Mouse (Mus musculus): ENCODE data around the gene Cyb5rl. TPM values are rescaled to one million over a fixed set of nuclear protein-coding genes. Genes with fewer than 3 reads are reported as not detected.

Gene Cyb5rl
- polyA plus RNA-seq, 1 experiment from 2014 or later = 3.6 TPM

DNA sequence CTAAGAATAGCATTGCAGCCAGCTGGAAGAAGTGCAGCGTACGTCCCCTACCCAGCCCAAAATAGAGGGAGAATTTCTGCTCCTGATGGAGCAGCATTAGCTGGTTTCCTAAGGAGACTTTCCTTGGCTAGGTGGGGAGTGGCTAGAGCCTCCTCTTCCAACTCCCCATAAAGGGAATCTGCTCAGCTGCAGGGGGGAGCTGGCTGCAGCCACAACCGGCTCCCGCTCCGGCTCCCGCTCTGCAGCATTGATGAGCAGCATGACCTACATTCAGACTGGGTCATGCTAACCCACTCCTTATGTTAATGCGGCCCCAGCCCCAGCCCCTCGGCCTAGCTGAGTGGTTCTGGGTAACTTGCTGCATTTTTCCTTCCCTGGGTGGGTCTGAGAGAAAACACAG lies 27.5 kb upstream of the Cyb5rl start:
- no peaks in the 10 kb centered on the region for H3K27me3 ChIP-seq
- no peak overlapping the region for H3K4me3 ChIP-seq
- peaks cover 67% of the 10 kb centered on the region for H3K36me3 ChIP-seq
- no peaks in the 10 kb centered on the region; the same call in 1 of the 2 replicates for H3K4me1 ChIP-seq
- H3K9ac ChIP-seq (replicated peaks) = no peak overlapping the region
- WGBS = 60% methylated on average over 8 of the region's 8 CpGs
- no peak overlapping the region for H3K4me2 ChIP-seq (replicated peaks)
- H3K27ac ChIP-seq (replicated peaks) = peak overlapping the region; percentile 14; the same call in 1 of the 2 replicates
- no peaks in the 10 kb centered on the region for H3K9me3 ChIP-seq
- ATAC-seq (replicated peaks) = 0 out of 2 replicates have a peak, but pooled peaks have one; percentile 46

DNA sequence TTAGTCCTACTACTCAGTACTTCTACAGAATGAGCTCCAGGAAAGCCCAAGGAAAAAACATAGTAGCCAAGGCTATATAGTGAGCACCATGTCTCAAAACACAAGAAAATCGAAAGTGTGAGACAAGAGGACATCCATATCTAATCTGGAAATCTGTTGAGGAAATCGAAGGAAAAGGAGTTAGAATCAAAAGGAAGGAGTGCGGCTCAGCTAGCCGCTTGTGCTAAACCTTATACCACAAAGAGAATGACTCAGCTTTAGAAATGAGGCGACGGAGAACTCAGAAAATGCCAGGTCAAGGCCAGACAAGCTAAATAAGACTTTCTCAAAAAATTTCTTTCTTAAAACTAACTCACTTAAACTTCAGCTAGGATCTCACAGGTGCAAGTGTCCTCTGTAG lies 24.5 kb upstream of the Cyb5rl start:
- H3K4me1 ChIP-seq = no peaks in the 10 kb centered on the region; the same call in 1 of the 2 replicates
- H3K9ac ChIP-seq (replicated peaks) = no peak overlapping the region
- H3K27ac ChIP-seq (replicated peaks) = no peak overlapping the region
- 94% methylated on average over 6 of the region's 6 CpGs for WGBS
- no peak overlapping the region for H3K4me2 ChIP-seq (replicated peaks)
- no peaks in the 10 kb centered on the region for H3K27me3 ChIP-seq
- ATAC-seq (replicated peaks) = no peak
- H3K9me3 ChIP-seq = no peaks in the 10 kb centered on the region
- no peak overlapping the region for H3K4me3 ChIP-seq
- H3K36me3 ChIP-seq = peaks cover 72% of the 10 kb centered on the region

DNA sequence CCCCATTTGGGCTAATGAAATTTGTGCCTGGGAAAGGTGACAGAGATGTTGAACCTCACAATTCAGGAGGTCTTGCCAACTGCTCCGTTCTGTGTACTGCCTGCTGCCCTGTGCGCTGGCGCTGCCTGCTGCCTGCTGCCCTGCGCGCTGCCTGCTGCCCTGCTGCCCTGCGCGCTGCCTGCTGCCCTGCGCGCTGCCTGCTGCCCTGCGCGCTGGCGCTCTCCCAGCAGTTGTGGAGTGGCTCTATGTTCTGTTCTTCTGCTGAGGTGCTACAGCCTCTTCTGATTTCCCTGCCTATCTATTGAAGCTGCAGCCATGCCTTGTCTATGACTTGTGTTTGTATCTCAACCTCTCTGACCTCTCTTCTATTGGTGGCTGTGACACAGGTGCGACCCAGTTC lies 21.6 kb upstream of the Cyb5rl start:
- Histone ChIP-seq H3K4me3 (no peak overlapping the region), H3K4me2 (replicated peaks) (no peak overlapping the region), H3K27me3 (no peaks in the 10 kb centered on the region), H3K9me3 (no peaks in the 10 kb centered on the region), H3K4me1 (no peaks in the 10 kb centered on the region), H3K9ac (replicated peaks) (no peak overlapping the region), H3K36me3 (peaks cover 58% of the 10 kb centered on the region), H3K27ac (replicated peaks) (no peak overlapping the region)
- ATAC-seq (replicated peaks) = no peak
- WGBS = 97% methylated on average over 13 of the region's 13 CpGs

DNA sequence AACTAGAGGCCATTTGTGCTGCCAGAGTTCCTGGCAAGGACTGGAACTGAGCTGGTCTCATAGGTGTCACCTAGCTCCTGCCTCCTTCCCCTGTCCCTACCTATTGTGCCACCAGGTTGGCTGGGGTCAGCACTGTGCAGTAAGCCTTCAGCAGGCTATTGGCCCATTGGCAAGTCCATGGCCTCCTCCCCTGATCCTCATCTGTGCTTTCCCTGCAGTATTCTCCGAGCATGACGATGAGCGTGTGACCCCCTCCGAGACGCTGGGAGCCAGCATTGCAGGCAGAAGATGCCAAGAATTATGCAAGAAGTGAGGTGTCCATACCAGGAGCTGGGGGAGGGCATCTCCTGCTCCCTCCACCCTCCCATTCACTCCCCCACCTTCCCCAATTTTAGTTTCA lies 19.0 kb upstream of the Cyb5rl start:
- no peak for ATAC-seq (replicated peaks)
- H3K36me3 ChIP-seq = peaks cover 42% of the 10 kb centered on the region
- no peak overlapping the region for H3K9ac ChIP-seq (replicated peaks)
- H3K4me3 ChIP-seq = no peak overlapping the region
- H3K4me1 ChIP-seq = no peaks in the 10 kb centered on the region
- no peaks in the 10 kb centered on the region for H3K27me3 ChIP-seq
- no peak overlapping the region for H3K27ac ChIP-seq (replicated peaks)
- 81% methylated on average over 5 of the region's 5 CpGs for WGBS
- H3K4me2 ChIP-seq (replicated peaks) = no peak overlapping the region
- H3K9me3 ChIP-seq = no peaks in the 10 kb centered on the region

DNA sequence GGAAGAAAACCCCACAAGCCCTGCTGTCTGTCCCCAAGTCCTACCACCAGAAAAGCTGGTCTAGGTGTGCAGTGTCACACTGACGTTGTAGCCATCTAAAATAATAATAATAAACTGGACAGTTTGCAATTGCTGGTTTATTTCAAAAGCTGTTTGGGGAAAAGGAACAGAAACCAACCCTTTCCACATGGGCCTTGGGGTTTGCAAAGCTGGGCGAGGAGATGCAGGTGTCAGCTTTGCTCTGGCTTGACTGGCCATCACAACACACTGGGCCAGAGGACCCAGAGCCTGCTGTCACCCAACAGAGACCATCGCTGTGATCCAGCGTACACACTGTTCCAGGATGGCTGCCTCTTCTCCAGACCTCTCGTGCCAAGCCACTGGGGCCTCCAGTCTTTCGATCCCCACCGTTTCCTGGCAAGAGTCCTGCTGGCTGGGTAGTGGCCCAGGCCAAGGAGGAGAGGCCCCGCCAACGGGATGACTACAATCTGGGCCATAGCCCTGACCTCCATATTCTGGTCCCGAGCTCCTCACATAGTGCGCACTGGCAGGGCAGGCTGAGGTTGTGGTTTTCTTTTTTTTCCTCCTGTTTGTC lies 18.1 kb upstream of the Cyb5rl start:
- no peak for ATAC-seq (replicated peaks)
- H3K9me3 ChIP-seq = no peaks in the 10 kb centered on the region
- no peak overlapping the region for H3K4me3 ChIP-seq
- H3K4me2 ChIP-seq (replicated peaks) = no peak overlapping the region
- no peak overlapping the region for H3K27ac ChIP-seq (replicated peaks)
- H3K27me3 ChIP-seq = no peaks in the 10 kb centered on the region
- peaks cover 37% of the 10 kb centered on the region for H3K36me3 ChIP-seq
- H3K9ac ChIP-seq (replicated peaks) = no peak overlapping the region
- WGBS = 85% methylated on average over 11 of the region's 11 CpGs
- H3K4me1 ChIP-seq = no peaks in the 10 kb centered on the region

DNA sequence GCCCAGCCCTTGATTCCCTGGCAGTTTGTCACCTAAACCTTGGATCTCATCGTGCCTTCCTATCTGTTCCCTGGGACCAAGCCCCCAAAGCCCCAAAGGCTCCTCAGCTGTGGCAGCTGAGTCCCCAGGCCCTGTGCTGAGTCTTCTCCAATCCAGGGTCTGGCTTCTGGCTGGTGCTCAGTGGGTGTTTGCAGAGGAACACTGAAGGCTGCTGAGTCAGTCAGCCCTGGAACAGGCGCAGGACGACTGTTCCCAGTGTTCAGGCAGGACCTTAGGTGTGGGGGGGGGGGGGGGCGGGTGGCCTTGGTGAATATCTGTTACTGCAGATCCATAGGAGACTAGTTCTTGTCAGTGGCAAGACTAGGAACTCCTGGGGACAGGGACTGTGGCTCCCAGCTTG lies 14.9 kb upstream of the Cyb5rl start:
- H3K27ac ChIP-seq (replicated peaks) = no peak overlapping the region
- no peaks in the 10 kb centered on the region for H3K27me3 ChIP-seq
- no peaks in the 10 kb centered on the region for H3K9me3 ChIP-seq
- no peaks in the 10 kb centered on the region for H3K4me1 ChIP-seq
- H3K9ac ChIP-seq (replicated peaks) = no peak overlapping the region
- H3K4me2 ChIP-seq (replicated peaks) = no peak overlapping the region
- no peak for ATAC-seq (replicated peaks)
- WGBS = 57% methylated on average over 4 of the region's 4 CpGs
- no peak overlapping the region for H3K4me3 ChIP-seq
- peaks cover 12% of the 10 kb centered on the region for H3K36me3 ChIP-seq

DNA sequence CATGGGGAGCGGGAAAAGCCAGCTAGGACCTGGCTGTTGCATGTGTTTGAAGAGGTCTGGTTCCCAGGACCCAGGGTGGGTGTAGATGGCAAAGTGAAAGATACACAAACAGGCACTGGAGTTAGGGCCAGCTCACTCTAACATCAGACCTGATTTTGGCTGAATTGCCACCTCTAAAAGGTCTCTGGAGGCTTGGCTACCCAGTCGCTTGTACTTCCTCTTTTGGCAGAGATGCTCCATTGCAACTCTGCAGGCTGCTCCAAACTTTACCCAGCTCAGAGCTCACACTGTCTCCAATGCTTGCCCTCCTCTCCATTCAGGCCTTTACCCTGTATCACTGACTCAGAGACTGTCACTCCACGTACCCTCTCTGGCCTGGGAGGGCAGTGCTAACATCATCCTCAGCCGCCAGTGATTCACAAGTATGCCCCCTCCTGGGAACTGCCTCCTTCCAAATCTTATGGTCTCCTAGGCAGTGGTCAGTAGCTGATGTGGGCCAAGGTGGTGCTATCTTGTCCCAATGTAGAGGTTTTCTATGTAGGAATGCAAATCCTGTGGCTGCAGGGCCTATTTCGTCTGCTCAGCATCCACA lies 13.7 kb upstream of the Cyb5rl start:
- no peak overlapping the region for H3K27ac ChIP-seq (replicated peaks)
- H3K4me1 ChIP-seq = no peaks in the 10 kb centered on the region
- no peak for ATAC-seq (replicated peaks)
- peaks cover 18% of the 10 kb centered on the region for H3K36me3 ChIP-seq
- no peak overlapping the region for H3K9ac ChIP-seq (replicated peaks)
- WGBS = 47% methylated on average over 5 of the region's 5 CpGs
- H3K4me2 ChIP-seq (replicated peaks) = no peak overlapping the region
- no peaks in the 10 kb centered on the region for H3K27me3 ChIP-seq
- H3K4me3 ChIP-seq = no peak overlapping the region
- H3K9me3 ChIP-seq = no peaks in the 10 kb centered on the region

DNA sequence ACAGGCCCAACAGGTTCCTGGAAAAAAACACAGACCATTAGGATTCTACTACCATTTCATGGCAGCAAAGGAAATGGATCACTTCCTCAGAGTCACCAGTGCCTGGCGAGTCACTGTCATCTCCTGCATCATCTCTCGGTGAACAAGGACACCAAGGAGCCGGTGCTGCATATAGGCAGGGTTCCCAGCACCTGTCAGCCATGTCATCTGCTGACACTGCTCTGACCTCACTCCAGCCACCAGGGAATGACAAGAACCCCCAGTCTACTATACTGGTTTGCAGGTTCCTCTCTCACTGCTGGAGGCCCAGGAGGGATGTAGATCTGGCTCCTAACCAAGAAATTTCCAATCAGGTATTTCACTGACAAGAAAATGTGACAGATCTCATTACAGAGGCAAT lies 10.7 kb upstream of the Cyb5rl start:
- Histone ChIP-seq H3K36me3 (peaks cover 36% of the 10 kb centered on the region), H3K9ac (replicated peaks) (no peak overlapping the region), H3K27me3 (no peaks in the 10 kb centered on the region), H3K9me3 (no peaks in the 10 kb centered on the region), H3K4me1 (no peaks in the 10 kb centered on the region), H3K27ac (replicated peaks) (no peak overlapping the region), H3K4me2 (replicated peaks) (no peak overlapping the region), H3K4me3 (no peak overlapping the region)
- WGBS = 81% methylated on average over 3 of the region's 3 CpGs
- no peak for ATAC-seq (replicated peaks)

DNA sequence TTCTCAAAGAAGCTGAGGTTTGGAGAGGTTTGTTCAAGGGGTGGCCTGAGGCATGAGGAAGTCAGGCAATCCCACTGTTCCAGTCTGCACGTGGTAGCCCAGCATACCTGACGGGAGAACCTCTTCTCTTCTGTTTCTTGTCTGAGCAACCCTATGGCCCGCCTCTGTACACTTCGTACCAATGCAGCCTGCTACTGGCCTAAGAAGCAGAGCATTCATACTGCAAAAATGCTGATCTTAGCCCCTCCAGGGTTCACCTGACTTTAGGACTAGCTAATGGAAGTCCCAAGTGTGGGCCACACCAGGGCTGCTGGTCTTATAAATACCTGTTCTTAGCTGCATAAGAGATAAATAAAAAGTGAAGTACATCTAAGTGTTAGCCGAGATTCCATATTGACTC lies 8.4 kb upstream of the Cyb5rl start:
- H3K9me3 ChIP-seq = no peaks in the 10 kb centered on the region
- peaks cover 55% of the 10 kb centered on the region for H3K36me3 ChIP-seq
- H3K4me1 ChIP-seq = no peaks in the 10 kb centered on the region
- H3K9ac ChIP-seq (replicated peaks) = no peak overlapping the region
- WGBS = 89% methylated on average over 5 of the region's 5 CpGs
- H3K4me2 ChIP-seq (replicated peaks) = no peak overlapping the region
- ATAC-seq (replicated peaks) = no peak
- H3K27me3 ChIP-seq = no peaks in the 10 kb centered on the region
- no peak overlapping the region for H3K4me3 ChIP-seq
- H3K27ac ChIP-seq (replicated peaks) = no peak overlapping the region

DNA sequence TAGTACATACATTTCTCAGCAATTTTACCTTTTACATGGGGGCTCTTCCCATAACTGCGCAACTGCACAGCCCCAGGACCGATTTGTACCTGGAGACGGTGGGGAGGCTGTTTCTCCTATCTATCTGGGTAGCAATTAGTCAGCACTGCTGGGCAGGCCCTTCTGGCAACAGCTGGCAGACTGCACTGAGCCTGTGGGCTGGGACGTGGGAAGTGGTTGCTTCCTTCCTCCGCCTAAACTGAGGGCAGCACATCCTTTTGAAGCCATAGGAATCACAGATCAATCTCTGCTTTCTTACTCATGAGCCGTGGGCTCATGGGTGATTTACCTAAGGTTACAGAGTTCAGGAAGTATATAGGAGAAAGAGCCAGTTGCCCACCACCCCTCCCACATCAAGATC lies 8.0 kb upstream of the Cyb5rl start:
- no peaks in the 10 kb centered on the region for H3K4me1 ChIP-seq
- ATAC-seq (replicated peaks) = no peak
- WGBS = 87% methylated on average over 6 of the region's 6 CpGs
- no peak overlapping the region for H3K9ac ChIP-seq (replicated peaks)
- H3K27me3 ChIP-seq = no peaks in the 10 kb centered on the region
- H3K36me3 ChIP-seq = peaks cover 60% of the 10 kb centered on the region
- H3K4me2 ChIP-seq (replicated peaks) = no peak overlapping the region
- H3K4me3 ChIP-seq = no peak overlapping the region
- no peaks in the 10 kb centered on the region for H3K9me3 ChIP-seq
- no peak overlapping the region for H3K27ac ChIP-seq (replicated peaks)

DNA sequence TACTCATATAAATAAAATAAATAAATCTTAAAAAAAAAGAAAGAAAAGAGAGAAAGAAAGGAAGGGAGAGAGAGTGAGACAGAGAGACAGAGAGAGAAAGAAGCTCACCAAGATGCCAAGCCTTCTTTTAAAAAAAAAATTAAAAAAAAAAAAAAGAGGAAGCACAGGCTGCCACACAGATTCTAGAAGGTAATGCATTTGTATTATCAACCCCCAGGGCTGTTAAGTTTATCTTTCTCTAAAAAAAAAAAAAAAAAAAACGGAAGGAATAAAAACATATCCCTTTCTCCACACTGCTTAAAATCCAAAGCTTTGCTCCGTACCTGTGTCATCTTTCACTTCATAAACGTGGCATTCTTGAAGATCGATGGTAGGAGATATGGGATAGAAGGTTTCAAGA lies 5.2 kb upstream of the Cyb5rl start:
- WGBS = 90% methylated on average over 4 of the region's 4 CpGs
- Histone ChIP-seq H3K9me3 (no peaks in the 10 kb centered on the region), H3K36me3 (peaks cover 60% of the 10 kb centered on the region), H3K27ac (replicated peaks) (no peak overlapping the region), H3K4me2 (replicated peaks) (no peak overlapping the region), H3K4me1 (peaks cover 10% of the 10 kb centered on the region), H3K9ac (replicated peaks) (no peak overlapping the region), H3K27me3 (no peaks in the 10 kb centered on the region), H3K4me3 (no peak overlapping the region)
- no peak for ATAC-seq (replicated peaks)

DNA sequence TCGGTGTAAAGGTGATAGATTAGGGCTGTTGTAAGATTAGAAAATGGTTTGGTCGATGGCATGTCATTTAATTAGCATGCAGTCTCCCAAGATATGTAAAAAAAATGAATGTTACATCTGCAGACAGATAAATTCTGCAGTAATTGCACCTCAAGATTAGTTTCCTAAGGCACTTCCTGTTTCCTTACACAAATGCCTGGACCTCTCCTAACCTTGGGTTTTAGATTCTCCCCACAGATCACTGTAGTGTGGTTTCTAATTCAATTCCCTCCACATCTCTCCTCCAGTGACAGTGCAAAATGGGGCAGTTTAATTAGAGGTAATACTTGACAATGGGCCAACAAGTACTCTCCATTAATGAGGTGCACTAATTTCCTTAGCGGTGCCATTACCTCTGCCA lies 3.6 kb upstream of the Cyb5rl start:
- no peaks in the 10 kb centered on the region for H3K27me3 ChIP-seq
- H3K4me1 ChIP-seq = peaks cover 17% of the 10 kb centered on the region
- ATAC-seq (replicated peaks) = no peak
- H3K9me3 ChIP-seq = no peaks in the 10 kb centered on the region
- H3K4me3 ChIP-seq = no peak overlapping the region
- H3K9ac ChIP-seq (replicated peaks) = no peak overlapping the region
- WGBS = 75% methylated on average over 3 of the region's 3 CpGs
- no peak overlapping the region for H3K27ac ChIP-seq (replicated peaks)
- H3K4me2 ChIP-seq (replicated peaks) = no peak overlapping the region
- H3K36me3 ChIP-seq = peaks cover 48% of the 10 kb centered on the region
